Mouse (Mus musculus): Measurements from ENCODE around the gene Gpr135. TPM values are rescaled to one million over a fixed set of nuclear protein-coding genes. Genes with fewer than 3 reads are reported as not detected.
"Not testable (repeated sequence)": the region's sequence is repeated elsewhere in the genome, so short reads cannot be mapped to it uniquely, and the experiment has no call there.

Gpr135 gene
- total RNA-seq, 2 experiments from 2014 or later: 0.17 TPM; not detected in 1

DNA sequence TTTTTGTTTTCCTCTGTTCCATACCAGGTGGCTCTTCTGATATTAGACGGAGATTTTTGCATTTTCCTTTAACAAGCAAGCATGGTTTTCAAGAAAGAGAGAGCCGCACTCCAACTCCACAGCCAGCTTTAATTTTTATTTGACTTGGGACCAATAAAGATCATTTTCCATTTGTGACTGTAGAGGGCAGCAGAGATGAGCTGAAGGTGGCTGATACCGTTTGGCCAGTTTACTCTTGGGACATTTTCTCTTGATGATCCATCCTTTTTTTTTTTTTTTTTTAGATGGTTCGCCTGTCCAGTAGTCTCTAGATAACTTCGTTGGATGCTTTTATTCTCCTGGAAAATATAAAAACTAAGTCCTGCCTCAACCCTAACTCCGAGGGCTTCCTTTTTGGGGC, 17.6 kb downstream of the Gpr135 start:
- DNase-seq (ENCODE audit: low spot score): peak; percentile 35

DNA sequence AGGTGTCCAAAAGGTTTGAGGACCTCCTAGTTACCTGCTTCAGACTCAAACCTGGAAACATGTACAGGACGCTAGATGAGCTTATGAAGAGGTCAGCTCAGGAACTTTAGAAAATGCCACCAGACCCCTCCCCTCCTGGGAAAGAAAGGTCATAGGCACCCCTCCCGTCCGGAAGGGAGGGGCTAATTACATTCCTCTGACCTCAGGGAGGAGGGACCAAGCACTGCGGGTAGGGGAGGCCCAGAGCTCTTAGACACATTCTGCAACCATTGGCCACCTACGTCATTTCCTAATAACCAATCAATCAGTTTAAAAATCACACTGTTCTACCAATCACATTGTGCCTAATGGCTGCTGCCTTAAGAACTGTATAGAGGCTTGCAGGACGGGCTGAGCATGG, 18.4 kb downstream of the Gpr135 start:
- DNase-seq (ENCODE audit: low spot score): no peak

DNA sequence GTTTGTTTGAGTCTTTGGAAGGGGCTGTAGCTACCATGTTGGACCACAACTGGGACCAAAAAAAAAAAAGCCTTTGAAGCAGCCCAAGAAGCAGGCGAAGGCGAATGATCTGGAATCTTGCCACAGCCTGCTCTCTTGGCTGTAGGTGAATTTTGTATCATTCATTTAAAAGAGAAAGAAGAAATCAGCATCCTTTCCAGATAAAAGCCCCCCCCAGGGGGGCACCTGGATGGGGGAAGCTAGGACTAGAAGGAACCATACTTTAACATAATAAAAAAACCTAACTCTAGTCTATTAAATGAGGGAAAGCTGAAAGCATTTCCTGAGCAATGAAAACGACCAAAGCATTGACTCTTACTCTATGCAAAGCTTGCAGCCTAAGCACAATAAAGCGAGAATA, 20.1 kb downstream of the Gpr135 start:
- no peak for DNase-seq (ENCODE audit: low spot score)

DNA sequence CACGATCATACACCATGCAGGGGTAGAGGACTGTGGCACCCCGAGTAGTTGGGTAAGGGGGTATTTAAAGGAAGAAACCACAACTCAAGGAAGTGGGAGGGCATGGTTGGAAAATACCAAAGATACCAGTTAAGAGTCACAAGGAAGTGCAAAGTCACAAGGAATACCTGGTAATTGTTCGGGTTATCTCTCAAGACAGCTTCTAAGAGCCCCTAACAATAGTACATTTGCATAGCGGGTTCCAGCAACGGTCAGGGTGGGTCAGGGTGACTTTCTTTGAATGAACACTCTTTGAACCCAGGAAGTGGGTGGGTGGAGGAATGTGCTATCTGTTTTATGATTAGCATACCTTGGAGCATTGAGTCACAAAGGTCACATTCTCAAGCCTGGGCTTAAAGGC, 20.8 kb downstream of the Gpr135 start:
- DNase-seq (ENCODE audit: low spot score): not testable (repeated sequence)

DNA sequence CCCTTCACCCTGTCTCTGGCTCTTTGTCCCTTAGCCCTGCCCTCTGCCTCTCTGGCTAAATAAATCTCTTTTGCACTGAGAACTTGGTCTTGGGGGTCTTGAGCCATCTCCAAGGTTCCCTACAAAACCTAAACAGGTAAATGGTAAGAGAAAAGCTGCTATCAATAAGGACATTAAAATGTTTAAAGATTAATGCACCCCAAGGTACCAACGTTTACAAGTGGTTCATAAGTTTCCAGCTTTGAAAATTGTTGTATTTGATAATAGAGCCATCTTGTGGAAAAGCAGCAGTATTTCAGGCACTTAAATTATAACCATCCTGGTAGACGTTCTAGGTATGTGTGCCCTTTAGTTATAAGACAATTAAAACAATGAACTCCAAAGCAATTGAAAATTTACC, 23.4 kb downstream of the Gpr135 start:
- no peak for DNase-seq (ENCODE audit: low spot score)

DNA sequence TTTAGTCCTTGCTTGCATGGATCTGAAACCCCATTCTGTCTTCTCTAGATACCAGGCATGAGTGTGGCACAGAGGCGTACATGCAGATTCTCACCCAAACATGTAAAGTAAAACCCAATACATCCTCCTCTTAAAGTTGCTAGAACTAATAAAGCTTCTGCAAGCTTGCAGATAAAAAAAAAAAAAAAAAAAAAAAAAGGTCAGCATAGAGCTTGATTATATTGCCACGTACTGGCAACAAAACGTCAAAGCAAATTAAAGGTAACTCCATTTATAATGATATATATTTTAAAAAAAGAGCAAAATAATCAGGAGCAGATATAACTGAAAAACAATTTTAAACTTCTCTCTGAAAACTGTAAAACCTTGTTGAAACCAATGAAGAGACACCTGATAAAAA, 29.7 kb downstream of the Gpr135 start:
- DNase-seq (ENCODE audit: low spot score): no peak

DNA sequence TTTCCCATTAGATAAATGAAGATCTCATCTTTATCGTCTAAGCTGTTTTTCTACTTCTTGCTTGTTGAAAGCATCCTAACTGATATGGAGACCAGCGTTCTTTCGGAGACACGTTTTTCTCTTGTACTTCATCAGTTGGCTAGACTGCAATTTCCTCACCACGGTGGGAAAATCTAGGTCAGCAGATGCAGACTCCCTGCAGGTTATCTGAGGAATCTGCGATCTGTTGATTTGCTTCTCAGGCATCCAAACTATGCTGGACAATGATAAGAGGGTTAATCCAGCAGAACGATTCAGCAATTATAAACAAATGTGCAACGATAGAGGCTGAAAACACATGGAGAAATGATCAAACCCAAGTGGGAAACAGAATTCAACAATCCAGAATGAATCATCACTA, 31.4 kb downstream of the Gpr135 start:
- no peak for DNase-seq (ENCODE audit: low spot score)

DNA sequence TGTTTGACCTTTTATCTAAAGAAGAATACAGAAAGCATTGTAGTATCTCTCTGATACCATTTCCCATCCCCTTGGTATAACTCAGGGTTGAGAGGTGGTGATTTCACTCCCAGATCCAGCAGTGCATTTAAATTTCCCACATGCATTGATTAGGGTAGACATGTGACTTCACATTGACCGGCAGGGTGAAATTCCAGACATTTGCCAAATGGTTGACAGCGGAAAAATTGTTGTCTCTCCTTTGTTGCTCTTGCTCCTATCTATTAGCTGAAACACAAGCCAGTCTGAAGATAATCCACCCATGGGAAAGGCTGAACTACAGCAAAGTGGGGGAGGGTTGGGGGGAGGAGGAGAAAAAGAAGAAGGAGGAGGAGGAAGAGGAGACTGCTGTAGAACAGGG, 32.1 kb downstream of the Gpr135 start:
- DNase-seq (ENCODE audit: low spot score): no peak

DNA sequence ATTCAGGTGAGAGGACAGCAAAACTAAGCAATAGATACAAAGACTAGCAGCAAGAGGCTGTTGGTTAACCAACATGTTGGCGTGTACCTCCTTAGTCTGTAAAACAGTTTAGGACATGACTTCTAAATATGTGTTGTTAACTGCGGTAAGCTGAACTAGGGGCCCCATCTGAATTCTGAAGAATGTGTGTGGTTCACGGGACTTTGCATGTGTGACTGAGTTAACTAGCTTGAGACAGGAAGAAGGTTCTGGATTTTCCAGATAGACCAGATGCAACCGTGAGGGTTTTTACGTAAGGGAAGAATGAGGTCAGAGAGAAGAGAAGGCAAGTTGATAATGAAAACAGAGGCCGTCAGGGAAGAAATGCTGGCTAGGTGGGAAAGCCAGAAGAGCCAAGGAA, 33.9 kb downstream of the Gpr135 start:
- no peak for DNase-seq (ENCODE audit: low spot score)

DNA sequence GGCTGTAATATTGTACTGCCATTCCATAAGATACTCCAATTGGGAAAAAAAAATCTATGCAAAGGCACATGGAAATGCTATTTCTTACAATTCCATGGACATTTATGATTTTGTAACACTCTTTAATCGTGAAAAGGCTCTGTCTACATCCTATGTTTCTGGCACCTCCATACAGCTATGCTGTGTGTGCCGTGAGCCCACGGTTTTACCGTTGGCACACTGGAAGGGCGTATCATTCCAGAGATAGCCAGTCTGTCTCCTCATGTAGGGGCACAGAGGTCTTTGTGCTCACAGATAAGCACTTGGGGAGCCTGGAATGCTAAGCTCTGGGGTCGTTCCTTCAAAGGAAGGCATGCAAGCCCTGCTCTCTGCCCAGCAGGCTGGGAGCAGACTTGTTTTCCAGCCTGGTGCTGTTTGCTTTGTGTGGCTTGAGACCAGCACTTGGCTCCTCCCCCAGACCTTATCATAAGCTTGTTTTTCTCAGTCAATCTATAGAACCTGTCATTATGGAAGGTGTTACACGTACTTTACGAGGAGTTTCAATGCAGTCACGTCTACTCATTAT, 34.7 kb downstream of the Gpr135 start:
- DNase-seq (ENCODE audit: low spot score): no peak

DNA sequence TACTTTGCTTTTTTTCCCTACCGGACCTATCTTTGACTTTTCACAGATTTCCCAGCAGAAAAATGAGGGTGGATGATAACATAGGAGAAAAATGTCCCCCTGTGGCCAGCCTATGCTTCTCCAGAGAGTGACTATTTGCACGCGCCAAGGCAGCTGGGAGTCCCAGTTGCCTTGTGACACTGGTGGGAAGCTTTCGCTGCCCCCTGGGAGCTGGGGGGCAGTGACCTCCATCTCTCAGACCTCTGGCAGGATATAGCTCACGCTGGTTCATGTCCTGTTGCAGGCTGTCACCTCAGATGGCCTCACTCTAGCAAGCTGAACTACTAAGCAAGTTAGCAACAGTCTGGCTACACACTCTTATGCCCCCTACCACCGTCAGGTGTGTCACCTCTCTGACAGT, 39.1 kb downstream of the Gpr135 start:
- DNase-seq (ENCODE audit: low spot score): peak; percentile 15

DNA sequence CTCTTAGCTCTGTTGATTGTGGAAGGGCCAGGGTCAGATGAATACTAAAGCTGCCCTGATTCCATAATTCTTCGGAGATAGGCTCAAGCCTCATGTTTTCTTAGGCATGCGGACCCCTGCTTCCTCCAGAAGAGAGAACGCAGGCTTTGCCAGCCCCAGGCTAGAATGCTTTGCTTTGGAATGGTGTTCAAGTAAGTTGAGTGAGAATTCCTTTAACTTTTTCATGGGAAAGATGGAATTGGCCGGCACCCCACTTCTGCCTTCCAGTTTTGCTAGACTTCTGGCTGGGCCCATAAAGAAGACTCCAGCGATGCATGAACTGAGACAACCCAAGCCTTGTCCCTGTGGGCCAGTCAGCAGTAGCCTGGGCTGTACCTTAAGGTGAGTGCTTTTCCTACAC, 39.8 kb downstream of the Gpr135 start:
- no peak for DNase-seq (ENCODE audit: low spot score)

DNA sequence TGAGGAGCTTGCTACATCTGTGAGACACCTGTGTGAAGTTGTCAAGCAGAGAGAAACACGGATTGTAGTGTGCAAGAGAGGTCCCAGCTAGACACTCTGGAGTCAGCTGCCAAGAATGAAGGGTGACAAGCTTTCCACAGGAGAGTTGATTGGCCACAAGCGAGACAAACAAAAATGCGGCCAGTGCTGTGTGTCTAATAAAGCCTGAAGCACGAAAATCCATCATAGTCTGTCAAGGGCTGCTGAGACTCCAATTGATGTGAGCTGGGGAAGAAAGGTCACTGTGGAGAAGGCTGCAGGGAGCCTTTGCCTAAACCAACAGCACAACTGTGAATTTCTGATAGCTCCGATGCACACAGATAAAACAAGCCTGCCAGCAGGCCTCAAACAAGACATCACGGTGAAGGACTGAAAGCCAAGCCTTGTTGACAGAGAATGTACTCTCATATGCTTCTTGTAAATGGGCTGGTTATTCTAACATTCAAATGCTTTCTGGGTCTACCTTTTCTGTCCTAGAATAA, 45.6 kb downstream of the Gpr135 start:
- DNase-seq (ENCODE audit: low spot score): no peak

DNA sequence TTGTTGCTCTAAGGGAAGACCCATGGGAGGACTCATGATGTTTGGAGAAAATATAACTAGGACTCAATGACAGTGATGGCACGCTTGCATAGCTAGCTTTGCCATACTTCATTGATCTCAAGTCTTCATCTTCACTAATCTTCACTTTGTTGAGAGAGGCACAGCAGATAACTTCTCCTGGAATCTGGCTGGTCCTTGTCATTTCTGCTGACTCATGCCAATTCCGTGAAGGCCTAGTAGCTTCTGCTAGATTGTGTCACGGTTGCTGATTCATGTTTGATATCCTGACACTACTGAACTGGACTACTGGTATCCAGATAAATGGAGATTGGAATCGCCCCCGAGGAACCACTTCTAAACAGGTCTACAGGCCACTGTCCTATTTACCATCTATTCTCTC, 47.4 kb downstream of the Gpr135 start:
- no peak for DNase-seq (ENCODE audit: low spot score)

DNA sequence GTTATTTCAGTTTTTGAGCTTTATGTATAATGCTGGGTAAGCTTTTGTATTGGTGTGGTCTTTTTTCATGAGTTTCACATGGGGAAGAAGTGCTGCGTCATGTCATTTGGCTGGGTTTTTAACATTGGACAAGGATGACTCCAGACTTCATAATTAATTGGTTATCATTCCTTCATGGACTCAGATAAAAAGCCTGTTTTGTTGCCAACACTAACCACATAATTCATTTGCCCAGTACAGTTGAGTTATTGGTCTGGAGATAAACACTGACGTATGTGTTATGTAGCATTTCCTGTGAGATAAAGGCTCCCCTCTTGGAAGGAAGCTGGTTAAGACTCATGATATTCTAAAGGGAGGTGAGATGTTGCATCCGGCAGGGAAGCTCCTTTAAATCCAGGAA, 48.1 kb downstream of the Gpr135 start:
- DNase-seq (ENCODE audit: low spot score): no peak

DNA sequence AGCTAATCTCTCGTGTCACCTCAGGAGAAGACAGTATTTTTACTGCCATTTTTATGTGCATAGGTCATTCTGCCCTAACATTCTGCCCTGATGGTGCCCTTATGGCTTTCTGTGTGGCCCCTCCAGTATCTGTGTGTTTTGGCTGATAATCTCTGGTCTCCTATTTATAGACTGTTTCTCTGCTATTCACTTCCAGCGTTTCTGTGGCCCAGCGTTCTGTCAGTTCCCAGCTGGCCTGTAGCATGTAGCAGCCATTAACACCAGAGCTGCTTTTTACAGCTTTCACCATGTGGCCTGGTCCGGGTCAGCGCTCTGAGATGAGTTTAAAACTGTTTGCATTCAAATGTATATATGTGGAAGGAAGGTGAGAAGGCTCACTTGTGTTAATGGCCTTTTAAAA, 49.4 kb downstream of the Gpr135 start:
- no peak for DNase-seq (ENCODE audit: low spot score)

DNA sequence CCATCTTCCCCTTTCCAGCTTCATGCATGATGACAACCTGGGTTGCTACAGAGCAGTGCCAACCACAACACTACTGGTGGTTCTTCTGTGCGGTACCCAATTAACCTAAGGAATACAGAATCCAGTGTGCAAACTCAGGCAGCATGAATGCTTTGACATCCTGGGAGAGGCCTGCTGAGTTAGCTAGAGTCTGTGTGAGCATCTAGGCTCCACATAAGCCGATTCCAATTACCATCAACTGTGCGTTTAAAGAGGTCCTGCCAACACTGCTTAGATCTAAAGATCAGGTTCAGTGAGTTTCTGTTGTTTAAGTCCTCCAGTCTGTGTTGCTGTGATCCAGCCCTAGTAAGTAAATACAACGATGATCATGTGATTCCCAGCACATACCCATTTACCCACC, 50.6 kb downstream of the Gpr135 start:
- no peak for DNase-seq (ENCODE audit: low spot score)

Other genes starting within 250 kb of the Gpr135 start
- 10 to 100 TPM in 1 of 2 experiments, 1 to 10 TPM in 1; 9.5 to 11.7 TPM for gene Daam1, start 240.0 kb downstream of the Gpr135 start, total RNA-seq (2021)
- gene L3hypdh, start 14.3 kb upstream of the Gpr135 start, total RNA-seq (2021): under 1 TPM; 0.76 to 0.80 TPM
- gene Jkamp, start 14.5 kb upstream of the Gpr135 start, total RNA-seq (2021): 10 to 100 TPM; 10.4 to 13.7 TPM
- not detected for gene Ccdc175, start 113.9 kb upstream of the Gpr135 start, total RNA-seq (2021)

All from gastrocnemius, adult 18-20 months (tissue).